Mouse (Mus musculus): ENCODE measurements around the gene Iars2. TPM values are rescaled to one million over a fixed set of nuclear protein-coding genes. Genes with fewer than 3 reads are reported as not detected.

Gene Iars2
- total RNA-seq, 2 experiments from 2014 or later = 70.8 to 73.1 TPM

DNA sequence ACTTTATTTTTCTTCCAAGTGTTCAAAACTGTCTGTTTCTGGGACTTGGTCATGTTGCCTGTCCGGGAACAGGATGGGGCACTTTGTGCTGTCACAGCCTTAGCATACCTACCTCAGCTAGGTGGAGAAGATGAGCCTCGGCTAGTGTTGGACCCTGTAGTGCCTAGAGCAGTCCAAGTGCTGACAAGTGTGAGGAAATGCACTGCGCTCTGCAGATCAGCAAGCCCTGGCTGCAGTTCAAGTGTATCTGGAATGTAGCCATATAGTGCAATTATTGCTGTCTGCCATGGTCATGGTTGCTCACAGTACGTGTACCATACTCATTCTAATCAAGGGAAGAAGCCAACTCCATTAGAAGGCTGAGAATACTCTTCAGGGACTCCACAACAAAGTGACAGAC lies 44.5 kb downstream of the Iars2 start:
- DNase-seq (ENCODE audit: low spot score) = no peak
- intact Hi-C loops (cut with DNase I) = no loop called here

- intact Hi-C loops (cut with DNase I) = no loop called here
- DNase-seq (ENCODE audit: low spot score) = no peak
Observed at GRCm38 (mm10) chr1:185283247-185283646, 45.9 kb downstream of the Iars2 start.

- no peak for DNase-seq (ENCODE audit: low spot score)
- intact Hi-C loops (cut with DNase I) = no loop called here
Observed at GRCm38 (mm10) chr1:185282846-185283245, 46.4 kb downstream of the Iars2 start.

GRCm38 (mm10) chr1:185280616-185281015 lies 48.6 kb downstream of the Iars2 start:
- intact Hi-C loops (cut with DNase I) = no loop called here
- DNase-seq (ENCODE audit: low spot score) = no peak

DNA sequence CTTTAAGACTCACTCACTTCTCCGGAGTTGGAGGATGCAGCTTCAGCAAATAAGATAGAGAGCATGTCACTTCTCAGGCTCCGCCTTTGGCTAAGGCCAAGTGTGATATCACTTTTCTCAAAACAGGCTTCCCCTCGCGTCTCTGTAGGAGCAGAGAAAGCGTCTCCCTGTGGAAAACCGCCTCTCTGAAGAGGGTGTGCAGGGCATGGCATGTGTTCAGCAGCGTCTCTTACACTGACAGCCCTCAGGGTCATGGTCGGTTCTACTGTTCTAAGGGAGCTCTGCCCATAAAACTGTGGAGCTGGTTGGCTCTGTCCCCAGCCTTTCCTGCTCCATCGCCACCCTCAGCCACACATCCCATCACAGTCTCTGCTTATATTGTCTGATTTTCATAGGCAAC lies 49.9 kb downstream of the Iars2 start:
- intact Hi-C loops (cut with DNase I) = no loop called here
- DNase-seq (ENCODE audit: low spot score) = no peak

- intact Hi-C loops (cut with DNase I) = no loop called here
- no peak for DNase-seq (ENCODE audit: low spot score)
Observed at GRCm38 (mm10) chr1:185277022-185277421, 52.2 kb downstream of the Iars2 start.

DNA sequence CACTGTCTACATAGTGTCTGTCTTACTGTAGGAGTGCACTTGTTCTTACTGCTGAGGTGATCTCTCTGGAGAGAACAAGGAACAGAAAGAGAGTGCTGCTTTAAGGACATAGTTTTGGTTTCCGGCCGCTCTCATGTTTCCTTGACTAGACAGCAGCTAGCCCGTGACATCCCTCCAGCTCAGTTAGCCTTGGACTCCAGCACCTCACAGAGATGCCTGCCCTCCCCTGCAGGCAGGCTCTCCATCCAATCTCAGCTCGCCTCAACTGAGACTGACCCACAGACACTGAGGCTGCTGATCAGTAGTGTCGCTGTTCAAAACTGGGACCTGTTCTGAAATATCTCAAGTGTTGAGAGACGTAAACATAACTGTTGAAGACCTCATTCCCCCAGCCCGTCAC lies 53.2 kb downstream of the Iars2 start:
- no peak for DNase-seq (ENCODE audit: low spot score)
- intact Hi-C loops (cut with DNase I) = no loop called here

DNA sequence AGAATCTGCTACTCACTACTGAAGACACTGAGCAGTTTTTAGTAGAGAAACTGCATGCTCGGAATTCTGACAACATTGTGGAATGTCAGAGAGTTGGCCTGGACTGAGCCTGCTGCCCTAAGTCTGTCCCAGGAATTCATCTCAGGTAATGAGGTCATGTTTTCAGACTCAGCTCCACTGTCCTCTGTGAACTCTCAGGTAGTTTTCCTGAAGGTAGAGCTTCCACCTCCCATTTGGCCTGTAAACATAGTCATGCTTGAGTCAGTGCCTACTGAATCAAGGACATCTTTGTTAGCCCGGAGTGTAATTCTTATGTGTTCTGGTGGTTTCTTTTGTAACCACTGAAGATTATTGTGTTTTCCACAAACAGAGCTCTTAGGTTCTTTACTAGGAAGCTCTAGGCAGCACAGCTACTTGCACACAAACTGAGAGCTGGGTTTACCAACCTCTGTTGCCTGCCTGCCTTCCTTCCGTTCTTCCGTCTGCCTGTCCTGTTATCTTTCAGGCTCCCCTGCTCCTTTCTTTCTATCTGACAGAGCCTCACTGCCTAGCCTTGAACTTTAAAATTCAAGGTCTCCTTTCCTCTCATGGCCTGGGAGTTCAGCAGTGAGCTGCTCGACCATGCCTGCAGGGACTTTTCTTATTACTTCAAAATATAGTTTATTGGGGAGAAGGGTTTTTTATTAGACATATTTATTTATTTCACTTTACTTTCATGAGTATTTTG lies 54.2 kb downstream of the Iars2 start:
- intact Hi-C loops (cut with DNase I) = no loop called here
- no peak for DNase-seq (ENCODE audit: low spot score)

- intact Hi-C loops (cut with DNase I) = no loop called here
- DNase-seq (ENCODE audit: low spot score) = no peak
Observed at GRCm38 (mm10) chr1:185271373-185271772, 57.8 kb downstream of the Iars2 start.

- intact Hi-C loops (cut with DNase I) = no loop called here
Observed at GRCm38 (mm10) chr1:185270403-185271097, 58.6 kb downstream of the Iars2 start.

GRCm38 (mm10) chr1:185268675-185269074 lies 60.5 kb downstream of the Iars2 start:
- intact Hi-C loops (cut with DNase I) = no loop called here
- no peak for DNase-seq (ENCODE audit: low spot score)

More at GRCm38 (mm10) chr1:185270403-185271097, 58.6 kb downstream of the Iars2 start:
- DNase-seq (ENCODE audit: low spot score) = no peak

GRCm38 (mm10) chr1:185262565-185262964 lies 66.6 kb downstream of the Iars2 start:
- intact Hi-C loops (cut with DNase I) = no loop called here

GRCm38 (mm10) chr1:185256753-185257152 lies 72.4 kb downstream of the Iars2 start:
- intact Hi-C loops (cut with DNase I) = no loop called here
- no peak for DNase-seq (ENCODE audit: low spot score)

More at GRCm38 (mm10) chr1:185262565-185262964, 66.6 kb downstream of the Iars2 start:
- no peak for DNase-seq (ENCODE audit: low spot score)

DNA sequence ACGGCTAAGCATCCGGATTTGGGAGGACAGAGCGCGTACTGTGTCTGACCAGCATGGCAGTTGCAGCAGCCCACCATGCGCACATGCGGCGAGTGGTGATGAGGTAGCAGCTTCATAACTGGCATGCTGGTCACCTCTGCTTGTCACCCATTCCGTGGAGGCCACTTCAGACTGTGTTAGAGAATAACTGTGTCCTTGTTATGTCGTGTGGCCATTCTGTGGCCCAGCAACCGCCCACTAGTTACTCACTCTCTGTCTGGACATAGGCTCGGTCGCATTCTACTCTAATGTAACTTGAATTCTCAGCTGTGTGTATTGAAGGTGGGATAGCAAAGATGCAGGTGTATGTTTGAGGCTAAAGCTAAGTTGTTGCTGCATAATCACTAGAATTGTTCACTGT lies 73.9 kb downstream of the Iars2 start:
- intact Hi-C loops (cut with DNase I) = no loop called here
- no peak for DNase-seq (ENCODE audit: low spot score)

DNA sequence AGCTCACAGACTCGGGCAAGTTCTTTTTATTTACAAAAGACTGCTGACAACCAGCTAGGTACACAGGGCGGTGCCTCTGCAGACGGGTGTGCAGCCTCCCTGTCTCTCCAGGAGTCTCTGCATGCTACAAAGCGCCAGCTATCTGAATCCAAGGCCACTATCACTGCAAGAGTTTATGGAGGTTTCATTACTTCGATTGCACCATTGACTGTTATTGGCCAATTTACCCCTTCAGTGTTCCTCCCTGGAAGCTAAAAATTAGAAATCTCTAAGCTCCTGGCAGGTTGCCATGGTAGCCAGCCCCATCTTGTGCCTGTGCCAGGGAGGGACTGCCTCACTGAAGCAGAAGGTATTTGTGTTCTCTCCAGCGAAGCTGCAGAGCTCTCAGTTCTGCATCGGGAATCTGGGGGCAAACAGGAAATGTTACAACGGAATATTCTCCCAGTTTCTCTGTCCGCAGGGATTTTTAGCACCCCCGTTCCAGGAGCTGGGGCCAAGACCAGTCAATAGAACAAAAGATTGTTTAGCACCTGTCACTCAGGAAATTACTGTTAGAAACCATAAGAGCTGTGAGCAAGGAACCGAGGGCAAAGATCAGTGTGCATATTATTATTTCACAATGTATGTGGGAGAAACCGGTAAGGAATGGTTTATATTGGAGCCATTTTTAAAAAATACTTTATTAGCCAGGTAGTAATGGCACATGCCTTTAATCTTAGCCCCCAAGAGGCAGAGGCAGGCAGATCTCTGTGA lies 75.9 kb downstream of the Iars2 start:
- DNase-seq (ENCODE audit: low spot score) = no peak
- intact Hi-C loops (cut with DNase I) = no loop called here

DNA sequence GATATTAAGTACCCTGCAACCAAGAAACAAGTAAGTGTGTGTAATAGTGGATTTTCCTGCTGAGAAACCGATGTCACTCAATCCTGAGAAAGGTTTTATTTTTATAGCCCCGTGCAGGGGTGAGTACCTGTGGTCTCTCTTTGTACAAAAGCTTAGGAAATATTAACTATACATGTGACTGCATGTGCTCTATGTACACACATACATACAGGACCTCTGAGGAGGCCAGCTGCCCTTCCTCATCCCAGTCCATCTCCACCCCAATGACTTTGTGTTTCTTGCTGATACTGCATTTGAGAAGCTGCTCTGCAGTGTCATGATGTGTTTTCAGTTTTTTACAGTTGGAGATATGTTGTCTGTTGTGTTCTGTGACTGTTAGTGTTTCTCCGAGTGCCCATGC lies 76.8 kb downstream of the Iars2 start:
- intact Hi-C loops (cut with DNase I) = no loop called here

GRCm38 (mm10) chr1:185248728-185249127 lies 80.5 kb downstream of the Iars2 start:
- intact Hi-C loops (cut with DNase I) = no loop called here
- no peak for DNase-seq (ENCODE audit: low spot score)

More for the DNA sequence above, 76.8 kb downstream of the Iars2 start:
- DNase-seq (ENCODE audit: low spot score) = no peak

- intact Hi-C loops (cut with DNase I) = no loop called here
- no peak for DNase-seq (ENCODE audit: low spot score)
Observed at GRCm38 (mm10) chr1:185247429-185248085, 81.6 kb downstream of the Iars2 start.

DNA sequence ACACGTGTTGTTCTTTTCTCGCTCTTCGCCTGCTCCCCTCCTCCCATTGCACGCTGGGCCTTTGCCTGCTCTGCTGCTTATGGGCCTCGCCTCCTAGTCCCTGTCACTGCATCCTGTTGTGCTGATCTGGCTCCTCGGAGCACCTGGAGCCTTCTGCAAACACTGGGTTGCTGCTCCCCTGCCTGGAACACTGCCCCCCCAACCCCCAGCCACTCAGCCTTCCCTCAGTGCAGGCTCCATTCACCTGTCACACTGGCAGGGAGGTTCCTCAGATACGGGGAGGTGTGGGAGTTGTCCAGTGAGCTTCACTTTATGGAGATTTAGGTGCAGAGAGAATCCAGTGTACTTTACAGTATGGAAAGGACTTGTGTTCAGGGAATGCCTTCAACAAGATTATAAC lies 83.7 kb downstream of the Iars2 start:
- DNase-seq (ENCODE audit: low spot score) = no peak
- intact Hi-C loops (cut with DNase I) = no loop called here

DNA sequence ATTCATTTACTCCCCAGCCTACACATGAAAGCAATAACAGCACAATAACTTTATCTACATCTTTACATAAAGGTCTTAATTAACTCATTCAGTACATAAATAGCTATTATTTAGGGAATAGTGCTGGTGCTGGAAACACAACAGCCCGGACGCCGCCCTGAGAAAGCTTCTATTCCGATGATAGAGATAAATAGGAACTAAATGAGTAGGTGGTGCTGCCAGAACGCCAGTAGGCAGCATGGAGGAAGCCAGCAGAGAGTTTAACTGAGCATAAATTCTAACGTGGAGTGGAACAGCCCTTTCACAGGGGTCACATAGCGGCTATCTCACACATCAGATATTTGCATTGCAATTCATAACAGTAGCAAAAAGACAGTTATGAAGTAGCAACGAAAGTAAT lies 86.2 kb downstream of the Iars2 start:
- intact Hi-C loops (cut with DNase I) = no loop called here
- no peak for DNase-seq (ENCODE audit: low spot score)
